In the genomic region with DNA sequence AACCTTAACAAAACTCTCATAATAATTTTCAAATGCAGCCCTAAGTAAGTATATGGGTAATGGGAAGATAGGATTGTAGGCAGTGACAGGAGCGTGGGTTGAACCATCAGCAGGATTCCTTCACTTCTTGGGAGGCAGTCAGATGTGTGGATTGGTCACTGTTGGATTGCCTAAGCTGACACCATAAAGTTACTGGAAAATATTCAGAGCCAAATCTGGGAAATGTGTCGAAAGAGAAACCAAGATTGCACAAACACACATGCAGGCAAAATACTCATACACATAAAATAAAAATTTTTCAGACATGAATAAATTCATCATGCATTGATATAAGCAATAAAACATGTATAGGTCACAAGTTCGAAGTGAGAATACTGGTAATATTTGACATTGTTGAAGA, we compare ENCODE assay signal across 26 mouse cellular contexts. TPM values are rescaled to one million over a fixed set of nuclear protein-coding genes. Genes with fewer than 3 reads are reported as not detected.
DNase-seq lines count a peak whose midpoint lies in the region; ATAC-seq and TF ChIP-seq lines count a peak whose summit lies in the region.
"Had no signal": no experiment of that assay in that cellular context is flagged by ENCODE, and none has a peak within 500 bp of the region (broad histone marks: within the 10 kb centered on the region; RNA-seq: fewer than 3 reads in every experiment).

No protein-coding gene starts in this region.

- H3K9me3 ChIP-seq in CH12.LX (replicated peaks; ENCODE audit: low read length): no peaks in the 10 kb centered on the region
- H3K9me3 ChIP-seq in forebrain, embryonic 12.5 days: no peaks in the 10 kb centered on the region
- H3K9me3 ChIP-seq: forebrain, embryonic 13.5 days; forebrain, embryonic 15.5 days had no signal

- no peak for TF ChIP-seq RAD21 in CH12.LX (IDR thresholded peaks at IDR 0.05; ENCODE audit: low read depth, low read length)

- no peaks in the 10 kb centered on the region for H3K27me3 ChIP-seq in CH12.LX (replicated peaks)
- H3K27me3 ChIP-seq in forebrain, embryonic 12.5 days: no peaks in the 10 kb centered on the region
- H3K27me3 ChIP-seq: embryonic facial prominence, embryonic 12.5 days; forebrain, embryonic 13.5 days; forebrain, embryonic 15.5 days; Patski had no signal

- H3K79me2 ChIP-seq in CH12.LX (replicated peaks; ENCODE audit: control insufficient read depth, extremely low read depth, insufficient read depth, poor library complexity, severe bottlenecking): no peaks in the 10 kb centered on the region

- dilution Hi-C loops in CH12.LX (cut with MboI; ENCODE audit: extremely low pct_ligation_motif_present, extremely low pct_unique_long_range_greater_than_20kb, low sequenced_read_pairs): no loop called here

- peak; percentile 39 for DNase-seq in heart, adult 11 months
- no peak for DNase-seq in heart, adult 9 months (ENCODE audit: low spot score in 2 of 2)
- peak; percentile 19 for DNase-seq in 3T3-L1 (ENCODE audit: low read depth, low spot score)
- DNase-seq in CH12.LX (ENCODE audit: extremely low read depth): no peak
- DNase-seq in adipocyte (ENCODE audit: low spot score): peak; percentile 70
- DNase-seq in layer of hippocampus, adult 2 months (ENCODE audit: low spot score in 2 of 2): no peak
- no peak for DNase-seq in kidney, postnatal 4 days
- DNase-seq: adrenal gland, adult 8-10 months; adrenal gland, postnatal 14 days; adrenal gland, postnatal 36 days; B cell, adult 2 months; cerebellum, adult 11-12 months; cerebellum, adult 2 months; cerebellum, adult 9-10 months; cerebellum, postnatal 10 days; cerebellum, postnatal 25 days; forebrain, postnatal 0 days had no signal

- no peak for ATAC-seq in forebrain, embryonic 12.5 days (ENCODE audit: low FRiP score)
- ATAC-seq: CD4-positive, CD25-positive, alpha-beta regulatory T cell, adult 4 months; forebrain, embryonic 13.5 days; forebrain, embryonic 15.5 days; forebrain, postnatal 0 days; Patski had no signal

- WGBS in forebrain, embryonic 12.5 days: 83% methylated on average over 3 of the region's 3 CpGs

- TF ChIP-seq CTCF in CH12.LX (conservative IDR thresholded peaks at IDR 0.05 in 1 of 2, IDR thresholded peaks at IDR 0.05 in 1 of 2; ENCODE audit: low read depth in 2 of 2, low read length in 2 of 2): no peak
- no peak for TF ChIP-seq CTCF in layer of hippocampus, adult 2 months (conservative IDR thresholded peaks at IDR 0.05)

- TF ChIP-seq EP300 in CH12.LX (IDR thresholded peaks at IDR 0.05; ENCODE audit: low read length): no peak

- no peak for TF ChIP-seq POLR2A in CH12.LX (IDR thresholded peaks at IDR 0.05; ENCODE audit: low read depth, low read length)

- no peaks in the 10 kb centered on the region for H3K36me3 ChIP-seq in CH12.LX (replicated peaks in 1 of 2; ENCODE audit: control insufficient read depth in 1 of 2, insufficient read depth in 1 of 2, low read length in 1 of 2)
- H3K36me3 ChIP-seq in forebrain, embryonic 12.5 days (replicated peaks): no peaks in the 10 kb centered on the region
- H3K36me3 ChIP-seq: embryonic facial prominence, embryonic 10.5 days; embryonic facial prominence, embryonic 12.5 days; forebrain, embryonic 10.5 days; forebrain, embryonic 15.5 days had no signal

- no peaks in the 10 kb centered on the region for H3K4me1 ChIP-seq in CH12.LX (ENCODE audit: control insufficient read depth in 1 of 2, insufficient read depth in 2 of 2)
- no peaks in the 10 kb centered on the region for H3K4me1 ChIP-seq in forebrain, embryonic 12.5 days
- H3K4me1 ChIP-seq: embryonic facial prominence, embryonic 12.5 days; forebrain, embryonic 10.5 days; forebrain, embryonic 13.5 days; forebrain, embryonic 15.5 days had no signal

- in situ Hi-C loops in CH12.LX (cut with MboI; ENCODE audit: low pct_ligation_motif_present, low pct_unique_long_range_greater_than_20kb, low sequenced_read_pairs): no loop called here

- peak overlapping the region; percentile 4; the same call in 1 of the 2 replicates for H3K4me2 ChIP-seq in CH12.LX (ENCODE audit: insufficient read depth, low read depth, poor library complexity, severe bottlenecking)
- H3K4me2 ChIP-seq in forebrain, embryonic 12.5 days: no peak overlapping the region
- H3K4me2 ChIP-seq: embryonic facial prominence, embryonic 12.5 days; forebrain, embryonic 13.5 days; forebrain, embryonic 15.5 days had no signal

- no peak overlapping the region for H3K9ac ChIP-seq in CH12.LX (ENCODE audit: insufficient read depth, low read depth)
- H3K9ac ChIP-seq in forebrain, embryonic 12.5 days: no peak overlapping the region
- H3K9ac ChIP-seq: embryonic facial prominence, embryonic 12.5 days; forebrain, embryonic 13.5 days; forebrain, embryonic 15.5 days; forebrain, postnatal 0 days had no signal

- H3K4me3 ChIP-seq in CH12.LX (replicated peaks in 1 of 3; ENCODE audit: low read depth in 2 of 3, low read length in 2 of 3, poor library complexity in 1 of 3): no peak overlapping the region
- H3K4me3 ChIP-seq in forebrain, embryonic 12.5 days (replicated peaks): no peak overlapping the region
- H3K4me3 ChIP-seq in layer of hippocampus, adult 2 months: no peak overlapping the region
- H3K4me3 ChIP-seq: embryonic facial prominence, embryonic 10.5 days; embryonic facial prominence, embryonic 12.5 days; forebrain, embryonic 10.5 days; forebrain, embryonic 13.5 days; forebrain, embryonic 15.5 days had no signal

- H3K27ac ChIP-seq in CH12.LX (ENCODE audit: insufficient read depth, low read depth): no peak overlapping the region
- no peak overlapping the region for H3K27ac ChIP-seq in forebrain, embryonic 12.5 days
- no peak overlapping the region for H3K27ac ChIP-seq in layer of hippocampus, adult 2 months
- H3K27ac ChIP-seq: embryonic facial prominence, embryonic 10.5 days; embryonic facial prominence, embryonic 12.5 days; forebrain, embryonic 10.5 days; forebrain, embryonic 13.5 days; forebrain, embryonic 15.5 days had no signal

TF ChIP-seq in CH12.LX, 34 proteins besides CTCF, POLR2A, EP300 and RAD21:
- TF ChIP-seq SIN3A (IDR thresholded peaks at IDR 0.05; ENCODE audit: low read length): no peak
- no peak for TF ChIP-seq PAX5 (IDR thresholded peaks at IDR 0.05; ENCODE audit: low read length)
- no peak for TF ChIP-seq TBP (conservative IDR thresholded peaks at IDR 0.05; ENCODE audit: low read depth, low read length)
- no peak for TF ChIP-seq NRF1 (IDR thresholded peaks at IDR 0.05; ENCODE audit: low read depth, low read length)

RNA-seq across cellular contexts. Expression of gene Bmpr1b, which starts 17.3 kb away (rescaled TPM):
- total RNA-seq in CH12.LX (2012; rRNA removed) (0.04 TPM in 1 of 2 replicates, not detected in the other), CH12.LX (2014; rRNA removed) (0.04 and 0.05 TPM in 2 replicates)
- 0.05 TPM in 1 of 2 replicates, not detected in the other for polyA plus RNA-seq in CH12.LX (2012; ENCODE audit: insufficient read length, low read depth)
- polyA plus RNA-seq in forebrain, embryonic 12.5 days (2016; fragmentation: Nextera tagmentation; extraction: Ambion mirVana): 12.0 TPM in 2 replicates
- 10 to 100 TPM; 19.7 to 21.0 TPM for total RNA-seq in layer of hippocampus, adult 2 months (2021)
- total RNA-seq: MEL had no signal
- polyA plus RNA-seq: CD4-positive, CD25-positive, alpha-beta regulatory T cell, adult 4 months; Patski had no signal

Comparison
In these comparisons a context has a peak if more than half of its experiments do, and no peak if none do; other contexts are left out.
1. DNase-seq: peak in heart, adult 11 months (single experiment), 3T3-L1 (single experiment) and adipocyte (single experiment); none in heart, adult 9 months (0 of 2), CH12.LX (single experiment), layer of hippocampus, adult 2 months (0 of 2) and kidney, postnatal 4 days (0 of 2).
2. RNA of gene Bmpr1b, which starts 17.3 kb away (total RNA-seq): 19.7 to 21.0 TPM in layer of hippocampus, adult 2 months; 0.04 to 0.05 TPM in CH12.LX; every median in the first group is over 10 times any median in the second.